In genomic region chr4:47882076-47882475, GRCm38 (mm10) we compare ENCODE assay signal across 17 mouse cellular contexts.
DNase-seq lines count a peak whose midpoint lies in the region; ATAC-seq and TF ChIP-seq lines count a peak whose summit lies in the region.
"Had no signal": no experiment of that assay in that cellular context is flagged by ENCODE, and none has a peak within 500 bp of the region (broad histone marks: within the 10 kb centered on the region; RNA-seq: fewer than 3 reads in every experiment).

No protein-coding gene starts in this region.

- peaks cover 3% of the 10 kb centered on the region; the same call in 1 of the 2 replicates for H3K4me1 ChIP-seq in forebrain, postnatal 0 days (ENCODE audit: insufficient read depth)
- H3K4me1 ChIP-seq in forebrain, embryonic 10.5 days = no peaks in the 10 kb centered on the region
- no peaks in the 10 kb centered on the region for H3K4me1 ChIP-seq in midbrain, embryonic 14.5 days (ENCODE audit: control insufficient read depth, insufficient read depth, low read length)
- H3K4me1 ChIP-seq in midbrain, embryonic 11.5 days (ENCODE audit: control insufficient read depth, insufficient read depth, low read length) = no peaks in the 10 kb centered on the region
- H3K4me1 ChIP-seq: embryonic facial prominence, embryonic 10.5 days; heart, embryonic 15.5 days; kidney, embryonic 15.5 days; limb, embryonic 10.5 days; liver, embryonic 13.5 days had no signal

- DNase-seq in cerebellum, postnatal 4 days (ENCODE audit: low spot score in 2 of 2) = no peak
- DNase-seq in forebrain, postnatal 0 days = peak; percentile 54
- DNase-seq in forebrain, embryonic 10.5 days (ENCODE audit: extremely low spot score, low spot score) = no peak
- DNase-seq in midbrain, embryonic 14.5 days = peak; percentile 23
- DNase-seq in midbrain, embryonic 11.5 days (ENCODE audit: low spot score, missing footprints) = no peak
- DNase-seq in layer of hippocampus, postnatal 14 days (ENCODE audit: low spot score in 2 of 2) = peak; percentile 29 to 43
- no peak for DNase-seq in kidney, postnatal 36 days
- DNase-seq: adrenal gland, postnatal 10 days; gastrocnemius, adult 2 months; heart, adult 11 months; liver, embryonic 13.5 days; lung, postnatal 14 days had no signal

- TF ChIP-seq CTCF in forebrain, postnatal 0 days (IDR thresholded peaks at IDR 0.05; ENCODE audit: low read depth) = no peak

- no peak overlapping the region for H3K4me3 ChIP-seq in forebrain, postnatal 0 days (ENCODE audit: low read depth, low read length)
- no peak overlapping the region for H3K4me3 ChIP-seq in forebrain, embryonic 10.5 days
- H3K4me3 ChIP-seq in midbrain, embryonic 14.5 days (replicated peaks; ENCODE audit: low read depth, low read length) = no peak overlapping the region
- no peak overlapping the region for H3K4me3 ChIP-seq in midbrain, embryonic 11.5 days (ENCODE audit: low read depth, low read length)
- H3K4me3 ChIP-seq: embryonic facial prominence, embryonic 10.5 days; gastrocnemius, adult 2 months; heart, embryonic 15.5 days; kidney, embryonic 15.5 days; limb, embryonic 10.5 days; liver, embryonic 13.5 days had no signal

- H3K9me3 ChIP-seq in forebrain, postnatal 0 days (ENCODE audit: low read length) = no peaks in the 10 kb centered on the region
- H3K9me3 ChIP-seq in forebrain, embryonic 10.5 days = no peaks in the 10 kb centered on the region
- H3K9me3 ChIP-seq in midbrain, embryonic 14.5 days (ENCODE audit: control insufficient read depth, low read length) = no peaks in the 10 kb centered on the region
- no peaks in the 10 kb centered on the region for H3K9me3 ChIP-seq in midbrain, embryonic 11.5 days (ENCODE audit: control insufficient read depth, low read length)
- H3K9me3 ChIP-seq: embryonic facial prominence, embryonic 10.5 days; heart, embryonic 15.5 days; kidney, embryonic 15.5 days; limb, embryonic 10.5 days; liver, embryonic 13.5 days had no signal

- WGBS in forebrain, postnatal 0 days = 51% methylated on average over 10 of the region's 10 CpGs
- 88% methylated on average over 10 of the region's 10 CpGs for WGBS in forebrain, embryonic 10.5 days
- WGBS in midbrain, embryonic 14.5 days = 73% methylated on average over 10 of the region's 10 CpGs
- WGBS in midbrain, embryonic 11.5 days = 84% methylated on average over 10 of the region's 10 CpGs

- H3K36me3 ChIP-seq in forebrain, postnatal 0 days (ENCODE audit: insufficient read depth) = no peaks in the 10 kb centered on the region
- no peaks in the 10 kb centered on the region for H3K36me3 ChIP-seq in forebrain, embryonic 10.5 days (replicated peaks)
- no peaks in the 10 kb centered on the region for H3K36me3 ChIP-seq in midbrain, embryonic 14.5 days (ENCODE audit: control insufficient read depth, insufficient read depth, low read length)
- H3K36me3 ChIP-seq in midbrain, embryonic 11.5 days (ENCODE audit: control insufficient read depth, insufficient read depth, low read length) = no peaks in the 10 kb centered on the region
- H3K36me3 ChIP-seq: embryonic facial prominence, embryonic 10.5 days; heart, embryonic 15.5 days; kidney, embryonic 15.5 days; limb, embryonic 10.5 days; liver, embryonic 13.5 days had no signal

- ATAC-seq in cerebellum, adult (ENCODE audit: insufficient number of reproducible peaks, low FRiP score, low TSS enrichment) = peak; percentile 32; the same call in 1 of the 2 replicates
- ATAC-seq in forebrain, postnatal 0 days = peak; percentile 64
- no peak for ATAC-seq in midbrain, embryonic 14.5 days (ENCODE audit: low FRiP score, low TSS enrichment)
- ATAC-seq in midbrain, embryonic 11.5 days (ENCODE audit: low FRiP score) = no peak

- peak overlapping the region; percentile 69 for H3K27ac ChIP-seq in forebrain, postnatal 0 days (ENCODE audit: low read depth, low read length)
- H3K27ac ChIP-seq in forebrain, embryonic 10.5 days = no peak overlapping the region
- H3K27ac ChIP-seq in midbrain, embryonic 14.5 days (replicated peaks; ENCODE audit: low read depth, low read length) = no peak overlapping the region
- H3K27ac ChIP-seq in midbrain, embryonic 11.5 days (ENCODE audit: low read depth, low read length) = no peak overlapping the region
- H3K27ac ChIP-seq: embryonic facial prominence, embryonic 10.5 days; gastrocnemius, adult 2 months; heart, embryonic 15.5 days; kidney, embryonic 15.5 days; limb, embryonic 10.5 days; liver, embryonic 13.5 days had no signal

- no peak overlapping the region for H3K4me2 ChIP-seq in forebrain, postnatal 0 days (ENCODE audit: low read depth)
- no peak overlapping the region for H3K4me2 ChIP-seq in midbrain, embryonic 14.5 days (ENCODE audit: low read length)
- no peak overlapping the region for H3K4me2 ChIP-seq in midbrain, embryonic 11.5 days
- H3K4me2 ChIP-seq: heart, embryonic 15.5 days; kidney, embryonic 15.5 days; liver, embryonic 13.5 days had no signal

- H3K9ac ChIP-seq in forebrain, postnatal 0 days = no peak overlapping the region; the same call in 1 of the 2 replicates
- no peak overlapping the region for H3K9ac ChIP-seq in midbrain, embryonic 14.5 days (replicated peaks; ENCODE audit: low read length)
- no peak overlapping the region for H3K9ac ChIP-seq in midbrain, embryonic 11.5 days (ENCODE audit: low read length)
- H3K9ac ChIP-seq: heart, embryonic 15.5 days; kidney, embryonic 15.5 days; liver, embryonic 13.5 days had no signal

- H3K27me3 ChIP-seq in forebrain, postnatal 0 days (ENCODE audit: insufficient read depth, low read length) = no peaks in the 10 kb centered on the region
- H3K27me3 ChIP-seq in forebrain, embryonic 10.5 days (ENCODE audit: poor library complexity, severe bottlenecking) = no peaks in the 10 kb centered on the region
- H3K27me3 ChIP-seq in midbrain, embryonic 14.5 days (ENCODE audit: control insufficient read depth, insufficient read depth, low read length) = no peaks in the 10 kb centered on the region
- H3K27me3 ChIP-seq in midbrain, embryonic 11.5 days (ENCODE audit: control insufficient read depth, insufficient read depth, low read length) = no peaks in the 10 kb centered on the region
- H3K27me3 ChIP-seq: heart, embryonic 15.5 days; kidney, embryonic 15.5 days; liver, embryonic 13.5 days had no signal

Comparison
In these comparisons a context has a peak if more than half of its experiments do, and no peak if none do; other contexts are left out.
1. DNase-seq: peak in forebrain, postnatal 0 days (single experiment), midbrain, embryonic 14.5 days (single experiment) and layer of hippocampus, postnatal 14 days (2 of 2); none in cerebellum, postnatal 4 days (0 of 2), forebrain, embryonic 10.5 days (single experiment), midbrain, embryonic 11.5 days (single experiment) and kidney, postnatal 36 days (0 of 2).
2. ATAC-seq: peak in cerebellum, adult (single experiment) and forebrain, postnatal 0 days (single experiment); none in midbrain, embryonic 14.5 days (single experiment) and midbrain, embryonic 11.5 days (single experiment).